Mouse (Mus musculus) megakaryocyte-erythroid progenitor cell, adult 5 weeks (primary cell): ENCODE measurements around the gene Ccdc96. TPM values are rescaled to one million over a fixed set of nuclear protein-coding genes. Genes with fewer than 3 reads are reported as not detected.

Experiments used
- polyA plus RNA-seq: library from polyadenylated mRNA; stranded (reverse); fragments of >175 nt; gene quantifications from 2 replicates; pipeline ENCODE4 v1.2.3, GENCODE M21; 2012

Ccdc96 gene
- 0.06 and 0.23 TPM in 2 replicates for polyA plus RNA-seq

GRCm38 (mm10) chr5:36484171-36484990, at the start of gene Ccdc96, which contains the start of gene Tada2b:
Ccdc96 (plus strand) TSS chr5:36484588.
Tada2b (minus strand) TSS chr5:36484285.

GRCm38 (mm10) chr5:36464709-36465661, 19.4 kb upstream of the Ccdc96 start, which contains the start of gene Grpel1:
Grpel1 (plus strand) TSS chr5:36464998.

Other genes with a start within 250 kb of the Ccdc96 start
- gene Sorcs2, start 86.4 kb upstream of the Ccdc96 start, polyA plus RNA-seq = 0.37 and 0.52 TPM in 2 replicates
- gene Grpel1, start 19.6 kb upstream of the Ccdc96 start, polyA plus RNA-seq = 17.2 and 17.4 TPM in 2 replicates
- gene Tada2b, start 303 bp upstream of the Ccdc96 start, polyA plus RNA-seq = 11.3 and 13.2 TPM in 2 replicates
- 14.9 and 16.1 TPM in 2 replicates for gene Tbc1d14, start 108.7 kb downstream of the Ccdc96 start, polyA plus RNA-seq
- gene D5Ertd579e, start 211.4 kb downstream of the Ccdc96 start, polyA plus RNA-seq = 2.9 and 3.7 TPM in 2 replicates